In the genomic region with DNA sequence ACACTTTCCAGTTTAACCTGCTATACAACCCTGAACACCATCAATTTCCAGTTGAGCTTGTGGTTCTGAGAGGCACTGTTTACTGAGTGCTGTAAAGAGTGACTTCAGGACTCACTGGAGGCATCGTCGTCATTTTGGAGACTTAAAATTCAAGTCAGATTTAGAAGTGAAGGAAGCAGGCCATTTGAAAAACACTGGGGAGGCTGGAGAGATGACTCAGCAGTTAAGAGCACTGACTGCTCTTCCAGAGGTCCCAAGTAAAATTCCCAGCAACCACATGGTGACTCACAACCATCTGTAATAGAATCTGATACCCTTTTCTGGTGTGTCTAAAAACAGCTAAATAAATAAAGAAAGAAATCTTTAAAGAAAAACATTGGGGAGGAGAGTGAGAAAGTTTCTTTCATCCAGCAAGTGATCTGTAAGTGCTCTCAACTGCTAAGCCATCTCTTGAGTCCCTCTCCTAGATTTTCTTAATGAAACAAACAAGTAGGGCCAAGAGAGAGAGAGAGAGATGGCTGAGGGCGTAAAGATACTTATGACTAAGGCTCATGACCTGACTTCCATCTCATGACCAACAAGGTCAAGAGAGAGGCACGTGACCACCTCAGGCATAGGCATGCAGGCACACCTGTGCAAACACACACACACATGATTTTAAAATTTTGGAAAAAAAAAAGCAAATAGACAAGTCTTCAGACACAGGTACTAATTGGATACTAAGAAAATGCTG, we compare ENCODE assay signal across 17 mouse cellular contexts. TPM values are rescaled to one million over a fixed set of nuclear protein-coding genes. Genes with fewer than 3 reads are reported as not detected.
DNase-seq lines count a peak whose midpoint lies in the region; ATAC-seq lines count a peak whose summit lies in the region.
"Had no signal": no experiment of that assay in that cellular context is flagged by ENCODE, and none has a peak within 500 bp of the region (broad histone marks: within the 10 kb centered on the region; RNA-seq: fewer than 3 reads in every experiment).

No protein-coding gene starts in this region.

- DNase-seq in frontal cortex, postnatal 25 days (ENCODE audit: low spot score in 2 of 2): no peak
- peak; percentile 62 for DNase-seq in right cerebral cortex, adult 18-20 months
- no peak for DNase-seq in right cerebral cortex, postnatal 4 days
- DNase-seq in brain, adult 2 months (ENCODE audit: low read depth, low spot score): peak; percentile 82
- DNase-seq in telencephalon, adult 2 months (ENCODE audit: low read depth, low spot score): peak; percentile 60
- no peak for DNase-seq in layer of hippocampus, postnatal 14 days (ENCODE audit: low spot score in 2 of 2)
- no peak for DNase-seq in ovary, postnatal 36 days (ENCODE audit: low spot score)
- DNase-seq: adrenal gland, postnatal 25 days; cerebellum, adult 9-11 months; heart, postnatal 4 days; kidney, adult 18-20 months; kidney, postnatal 10 days; liver; lung, embryonic 14.5 days; thymus, adult 2 months had no signal

- peak; percentile 67 for ATAC-seq in frontal cortex, adult (ENCODE audit: low TSS enrichment)
- ATAC-seq: forebrain, embryonic 13.5 days had no signal

RNA-seq across cellular contexts. Expression of gene Rad23b, which starts 23.9 kb away (rescaled TPM):
- 100 to 1,000 TPM; 179 to 185 TPM for total RNA-seq in layer of hippocampus, postnatal 14 days (2021)

Comparison
In these comparisons a context has a peak if more than half of its experiments do, and no peak if none do; other contexts are left out.
1. DNase-seq: peak in right cerebral cortex, adult 18-20 months (single experiment), brain, adult 2 months (single experiment) and telencephalon, adult 2 months (single experiment); none in frontal cortex, postnatal 25 days (0 of 2), right cerebral cortex, postnatal 4 days (single experiment), layer of hippocampus, postnatal 14 days (0 of 2) and ovary, postnatal 36 days (single experiment).